Mouse (Mus musculus) forebrain, embryonic 16.5 days (tissue): ENCODE results near the gene Rps11. TPM values are rescaled to one million over a fixed set of nuclear protein-coding genes. Genes with fewer than 3 reads are reported as not detected.
"Not testable (repeated sequence)": the region's sequence is repeated elsewhere in the genome, so short reads cannot be mapped to it uniquely, and the experiment has no call there.

ENCODE experiments used
- ATAC-seq: fragments of 200-750 bp; cut with Nextera tagmentation; 2 replicates; pipeline ENCODE4 v1.8.0; 2017; ENCODE audit warnings: mild to moderate bottlenecking, moderate library complexity
- H3K27ac ChIP-seq: fragments of 300-500 bp; sonication (generic); 2 replicates; pipeline ENCODE4 v1.5.1; 2014; ENCODE audit warnings: low read length, control low read depth
- H3K27me3 ChIP-seq: fragments of 300-500 bp; sonication (generic); replicated peaks from 2 replicates; pipeline ENCODE4 v1.6.1; 2014; ENCODE audit warnings: low read length; ENCODE audit not compliant: control insufficient read depth, insufficient read depth
- H3K36me3 ChIP-seq: fragments of 300-500 bp; sonication (generic); 2 replicates; pipeline ENCODE4 v1.6.1; 2014; ENCODE audit not compliant: control insufficient read depth, insufficient read depth
- H3K4me1 ChIP-seq: fragments of 300-500 bp; sonication (generic); replicated peaks from 2 replicates; pipeline ENCODE4 v1.6.1; 2014; ENCODE audit warnings: low read length; ENCODE audit not compliant: control insufficient read depth, insufficient read depth
- H3K4me2 ChIP-seq: fragments of 300-500 bp; sonication (generic); 2 replicates; pipeline ENCODE4 v1.6.1; 2014; ENCODE audit warnings: mild to moderate bottlenecking, low read length, control low read depth
- H3K4me3 ChIP-seq: fragments of 300-500 bp; sonication (generic); replicated peaks from 2 replicates; pipeline ENCODE4 v1.5.1; 2014; ENCODE audit warnings: mild to moderate bottlenecking, low read length, control low read depth
- H3K9ac ChIP-seq: fragments of 300-500 bp; sonication (generic); replicated peaks from 2 replicates; pipeline ENCODE4 v1.6.1; 2014; ENCODE audit warnings: low read depth, low read length, control low read depth
- H3K9me3 ChIP-seq: fragments of 300-500 bp; sonication (generic); 2 replicates; pipeline ENCODE4 v1.6.1; 2016; ENCODE audit warnings: low read length; ENCODE audit not compliant: control insufficient read depth
- WGBS: fragments of 180-500 bp; shearing (Covaris S2); extraction: QIAGEN DNeasy Blood & Tissue Kit; methylation state at CpG from one replicate; pipeline ENCODE4 v1.1.7; 2014; 5-methylcytosine and 5-hydroxymethylcytosine counted together
- polyA plus RNA-seq: library from polyadenylated mRNA; unstranded; fragments of >200 nt; fragmentation: Nextera tagmentation; extraction: Ambion mirVana; gene quantifications from 2 replicates; pipeline ENCODE4 v1.2.1, GENCODE M21; 2015

Gene Rps11
- polyA plus RNA-seq, 1 experiment from 2014 or later: 860 TPM

GRCm38 (mm10) chr7:45097479-45097878 lies 26.8 kb downstream of the Rps11 start:
- Histone ChIP-seq H3K36me3 (no peaks in the 10 kb centered on the region), H3K27me3 (no peaks in the 10 kb centered on the region), H3K9ac (no peak overlapping the region), H3K4me2 (no peak overlapping the region), H3K9me3 (no peaks in the 10 kb centered on the region), H3K4me1 (no peaks in the 10 kb centered on the region; the same call in 1 of the 2 replicates), H3K27ac (no peak overlapping the region), H3K4me3 (no peak overlapping the region)
- WGBS: 58% methylated on average over 6 of the region's 6 CpGs
- ATAC-seq: no peak

GRCm38 (mm10) chr7:45095965-45096364 lies 28.3 kb downstream of the Rps11 start:
- not testable (repeated sequence) for H3K9me3 ChIP-seq, H3K4me2 ChIP-seq, H3K27me3 ChIP-seq, ATAC-seq, H3K9ac ChIP-seq, H3K36me3 ChIP-seq, H3K4me3 ChIP-seq, H3K27ac ChIP-seq
- H3K4me1 ChIP-seq: peaks cover 11% of the 10 kb centered on the region
- 91% methylated on average over 14 of the region's 14 CpGs for WGBS

DNA sequence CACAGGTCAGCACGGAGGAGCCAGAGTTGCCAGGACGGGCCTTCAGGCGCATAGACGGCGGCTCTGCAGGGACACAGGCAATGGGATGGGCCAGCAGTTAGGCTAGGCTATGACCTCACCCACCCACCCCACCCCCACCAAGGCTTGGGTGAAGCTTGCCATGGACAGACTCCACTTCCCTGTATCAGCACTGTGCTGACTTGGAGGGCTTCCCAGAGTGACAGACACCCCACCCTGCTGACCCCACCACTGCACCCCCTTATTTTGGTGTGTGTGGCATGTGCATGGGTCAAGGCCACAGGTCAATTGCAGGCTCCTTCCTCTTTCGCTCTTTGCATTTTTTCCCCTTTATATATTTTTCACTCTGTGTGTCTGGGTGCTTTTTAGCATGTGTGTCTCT lies 28.9 kb downstream of the Rps11 start:
- Histone ChIP-seq H3K4me1 (peaks cover 11% of the 10 kb centered on the region), H3K4me2 (no peak overlapping the region), H3K9ac (no peak overlapping the region), H3K27me3 (no peaks in the 10 kb centered on the region), H3K36me3 (no peaks in the 10 kb centered on the region), H3K4me3 (no peak overlapping the region), H3K27ac (no peak overlapping the region), H3K9me3 (no peaks in the 10 kb centered on the region)
- ATAC-seq: no peak
- WGBS: 76% methylated on average over 6 of the region's 6 CpGs

- no peaks in the 10 kb centered on the region for H3K9me3 ChIP-seq
- H3K9ac ChIP-seq: no peak overlapping the region
- H3K27me3 ChIP-seq: no peaks in the 10 kb centered on the region
- no peak overlapping the region for H3K27ac ChIP-seq
- no peak overlapping the region for H3K4me2 ChIP-seq
- H3K4me1 ChIP-seq: peaks cover 11% of the 10 kb centered on the region
- ATAC-seq: no peak
- no peaks in the 10 kb centered on the region for H3K36me3 ChIP-seq
- 75% methylated on average over 7 of the region's 7 CpGs for WGBS
- H3K4me3 ChIP-seq: no peak overlapping the region
Measured at GRCm38 (mm10) chr7:45094121-45094520, 30.1 kb downstream of the Rps11 start.

GRCm38 (mm10) chr7:45093516-45093905 lies 30.7 kb downstream of the Rps11 start:
- WGBS: 37% methylated on average over 18 of the region's 18 CpGs
- H3K27me3 ChIP-seq: no peaks in the 10 kb centered on the region
- ATAC-seq: no peak
- no peak overlapping the region for H3K27ac ChIP-seq
- no peaks in the 10 kb centered on the region for H3K9me3 ChIP-seq
- H3K4me2 ChIP-seq: no peak overlapping the region
- no peak overlapping the region for H3K9ac ChIP-seq
- no peaks in the 10 kb centered on the region for H3K36me3 ChIP-seq
- H3K4me3 ChIP-seq: no peak overlapping the region
- peaks cover 11% of the 10 kb centered on the region for H3K4me1 ChIP-seq

DNA sequence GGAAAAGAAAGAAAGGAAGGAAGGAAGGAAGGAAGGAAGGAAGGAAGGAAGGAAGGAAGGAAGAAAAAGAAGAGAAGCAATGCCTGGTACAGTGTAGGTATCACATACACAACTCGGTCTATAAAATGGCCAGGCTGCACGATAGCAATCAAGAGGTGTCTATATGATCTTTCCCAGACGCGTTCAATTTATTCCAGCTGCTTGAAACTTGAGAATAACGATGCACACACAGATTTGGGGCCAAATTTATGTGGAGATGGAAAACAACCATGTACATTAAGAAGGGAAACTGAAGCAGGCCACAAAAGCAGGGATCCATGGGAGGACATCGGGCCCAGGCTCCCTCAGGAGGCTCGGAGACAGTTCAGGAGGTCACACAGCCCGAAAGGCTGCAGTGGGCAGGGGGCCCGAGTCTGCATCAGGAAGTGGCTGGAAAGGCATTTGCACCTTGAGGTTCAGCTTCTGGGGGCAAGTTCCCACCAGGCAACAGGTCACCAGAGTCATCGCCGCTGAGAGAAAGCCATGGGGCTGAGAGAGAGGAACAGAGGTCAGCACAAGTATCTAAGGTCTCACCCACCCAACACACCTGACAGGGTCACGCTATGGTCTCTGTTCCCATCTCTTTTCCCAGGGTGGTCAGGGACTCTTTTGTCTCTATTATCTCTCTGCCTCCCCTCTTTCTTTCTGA lies 31.3 kb downstream of the Rps11 start:
- WGBS: 71% methylated on average over 12 of the region's 12 CpGs
- H3K4me1 ChIP-seq: peaks cover 11% of the 10 kb centered on the region
- H3K27me3 ChIP-seq: no peaks in the 10 kb centered on the region
- no peak overlapping the region for H3K4me3 ChIP-seq
- H3K9ac ChIP-seq: no peak overlapping the region
- no peaks in the 10 kb centered on the region for H3K36me3 ChIP-seq
- no peak overlapping the region for H3K4me2 ChIP-seq
- ATAC-seq: no peak
- H3K9me3 ChIP-seq: no peaks in the 10 kb centered on the region
- H3K27ac ChIP-seq: no peak overlapping the region

DNA sequence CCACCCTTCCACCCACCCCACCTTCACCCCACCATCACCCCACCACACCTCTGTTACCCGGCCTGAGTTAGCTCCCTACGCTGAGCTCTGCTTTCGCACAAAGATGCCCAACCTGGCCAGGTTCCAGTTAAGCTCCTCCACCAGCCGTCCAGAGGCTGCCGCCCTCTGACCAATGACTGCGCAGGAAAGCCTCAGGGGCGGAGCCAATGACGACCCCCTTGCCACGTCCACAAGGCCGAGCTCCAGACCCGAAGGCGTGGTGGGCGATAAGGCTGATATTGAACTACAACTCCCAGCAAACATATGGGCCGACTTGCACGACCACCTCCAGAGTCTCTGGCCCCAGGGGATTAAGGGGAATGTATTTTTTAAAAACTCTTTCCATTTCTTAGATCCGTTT lies 32.2 kb downstream of the Rps11 start, which contains the start of gene Rcn3:
Rcn3 (minus strand) TSS at position 174 of the 400 bp plus-strand sequence.
- Histone ChIP-seq H3K4me2 (peak within 1 kb of the TSS; percentile 67), H3K9me3 (no peaks in the 10 kb centered on the region), H3K4me3 (peak within 1 kb of the TSS; percentile 48), H3K9ac (peak within 1 kb of the TSS; percentile 33), H3K4me1 (peaks cover 11% of the 10 kb centered on the region), H3K36me3 (no peaks in the 10 kb centered on the region), H3K27me3 (no peaks in the 10 kb centered on the region), H3K27ac (no peak within 1 kb of the TSS)
- under 1% methylated on average over 16 of the region's 16 CpGs for WGBS
- ATAC-seq: peak; percentile 96

GRCm38 (mm10) chr7:45091001-45091990 lies 32.9 kb downstream of the Rps11 start:
- H3K36me3 ChIP-seq: peaks cover 3% of the 10 kb centered on the region; the same call in 1 of the 2 replicates
- no peaks in the 10 kb centered on the region for H3K27me3 ChIP-seq
- H3K9me3 ChIP-seq: no peaks in the 10 kb centered on the region
- H3K4me1 ChIP-seq: peaks cover 11% of the 10 kb centered on the region
- H3K27ac ChIP-seq: no peak overlapping the region
- peak; percentile 22; the same call in 1 of the 2 replicates for ATAC-seq
- peak overlapping the region; percentile 67 for H3K4me2 ChIP-seq
- WGBS: 14% methylated on average over 35 of the region's 35 CpGs
- peak overlapping the region; percentile 48 for H3K4me3 ChIP-seq
- H3K9ac ChIP-seq: peak overlapping the region; percentile 33

- Histone ChIP-seq H3K9me3 (no peaks in the 10 kb centered on the region), H3K36me3 (peaks cover 6% of the 10 kb centered on the region; the same call in 1 of the 2 replicates), H3K4me1 (peaks cover 11% of the 10 kb centered on the region), H3K27me3 (no peaks in the 10 kb centered on the region), H3K9ac (no peak overlapping the region), H3K27ac (no peak overlapping the region), H3K4me3 (no peak overlapping the region), H3K4me2 (no peak overlapping the region; the same call in 1 of the 2 replicates)
- ATAC-seq: no peak
- WGBS: 79% methylated on average over 13 of the region's 13 CpGs
Measured at GRCm38 (mm10) chr7:45090251-45090977, 33.8 kb downstream of the Rps11 start.
